ENCODE assay signal across 23 mouse cellular contexts in genomic region chr7:29022479-29022878, GRCm38 (mm10). TPM values are rescaled to one million over a fixed set of nuclear protein-coding genes. Genes with fewer than 3 reads are reported as not detected.
DNase-seq lines count a peak whose midpoint lies in the region; ATAC-seq and TF ChIP-seq lines count a peak whose summit lies in the region.
"Had no signal": no experiment of that assay in that cellular context is flagged by ENCODE, and none has a peak within 500 bp of the region (broad histone marks: within the 10 kb centered on the region; RNA-seq: fewer than 3 reads in every experiment).

No protein-coding gene starts in this region.

- peak; percentile 91 for ATAC-seq in frontal cortex, adult (ENCODE audit: low TSS enrichment)
- no peak for ATAC-seq in midbrain, embryonic 12.5 days (ENCODE audit: low FRiP score, low read depth)
- ATAC-seq in midbrain, embryonic 14.5 days (ENCODE audit: low FRiP score, low TSS enrichment) = no peak
- ATAC-seq in stomach, postnatal 0 days (ENCODE audit: low FRiP score, low TSS enrichment) = 0 out of 2 replicates have a peak, but pooled peaks have one; percentile 22
- ATAC-seq: CD4-positive, CD25-positive, alpha-beta regulatory T cell, adult 4 months; forebrain, embryonic 13.5 days; forebrain, embryonic 15.5 days had no signal

- TF ChIP-seq EP300 in stomach, postnatal 0 days (optimal IDR thresholded peaks at IDR 0.05) = no peak

- H3K9me3 ChIP-seq in midbrain, embryonic 12.5 days = no peaks in the 10 kb centered on the region
- no peaks in the 10 kb centered on the region for H3K9me3 ChIP-seq in midbrain, embryonic 14.5 days (ENCODE audit: control insufficient read depth, low read length)
- H3K9me3 ChIP-seq in E14TG2a.4 (ENCODE audit: low read length) = no peaks in the 10 kb centered on the region
- H3K9me3 ChIP-seq in stomach, postnatal 0 days (ENCODE audit: control insufficient read depth, low read length) = no peaks in the 10 kb centered on the region
- H3K9me3 ChIP-seq: embryonic facial prominence, embryonic 10.5 days; embryonic facial prominence, embryonic 12.5 days; forebrain, embryonic 13.5 days; forebrain, embryonic 15.5 days had no signal

- no peak overlapping the region for H3K4me3 ChIP-seq in midbrain, embryonic 12.5 days
- no peak overlapping the region for H3K4me3 ChIP-seq in midbrain, embryonic 14.5 days (replicated peaks; ENCODE audit: low read depth, low read length)
- H3K4me3 ChIP-seq in E14TG2a.4 (replicated peaks; ENCODE audit: low read length) = peak overlapping the region; percentile 57
- H3K4me3 ChIP-seq in stomach, postnatal 0 days (ENCODE audit: low read depth, low read length) = no peak overlapping the region
- H3K4me3 ChIP-seq: embryonic facial prominence, embryonic 10.5 days; embryonic facial prominence, embryonic 12.5 days; forebrain, embryonic 13.5 days; forebrain, embryonic 15.5 days had no signal

- H3K27ac ChIP-seq in midbrain, embryonic 12.5 days (replicated peaks) = no peak overlapping the region
- H3K27ac ChIP-seq in midbrain, embryonic 14.5 days (replicated peaks; ENCODE audit: low read depth, low read length) = no peak overlapping the region
- no peak overlapping the region for H3K27ac ChIP-seq in stomach, postnatal 0 days (replicated peaks)
- H3K27ac ChIP-seq: embryonic facial prominence, embryonic 10.5 days; embryonic facial prominence, embryonic 12.5 days; forebrain, embryonic 13.5 days; forebrain, embryonic 15.5 days had no signal

- WGBS in midbrain, embryonic 12.5 days = 91% methylated on average over 8 of the region's 8 CpGs
- 91% methylated on average over 8 of the region's 8 CpGs for WGBS in midbrain, embryonic 14.5 days
- 92% methylated on average over 8 of the region's 8 CpGs for WGBS in stomach, postnatal 0 days

- H3K4me1 ChIP-seq in midbrain, embryonic 12.5 days = peaks cover 9% of the 10 kb centered on the region
- H3K4me1 ChIP-seq in midbrain, embryonic 14.5 days (ENCODE audit: control insufficient read depth, insufficient read depth, low read length) = no peaks in the 10 kb centered on the region
- H3K4me1 ChIP-seq in E14TG2a.4 (replicated peaks; ENCODE audit: low read depth, low read length) = peaks cover 62% of the 10 kb centered on the region
- H3K4me1 ChIP-seq in stomach, postnatal 0 days (replicated peaks; ENCODE audit: control insufficient read depth, insufficient read depth) = peaks cover 3% of the 10 kb centered on the region; the same call in 1 of the 2 replicates
- H3K4me1 ChIP-seq: embryonic facial prominence, embryonic 12.5 days had no signal

- H3K4me2 ChIP-seq in midbrain, embryonic 12.5 days (replicated peaks) = no peak overlapping the region
- no peak overlapping the region for H3K4me2 ChIP-seq in midbrain, embryonic 14.5 days (ENCODE audit: low read length)
- H3K4me2 ChIP-seq in stomach, postnatal 0 days (replicated peaks; ENCODE audit: low read depth) = no peak overlapping the region
- H3K4me2 ChIP-seq: embryonic facial prominence, embryonic 12.5 days; forebrain, embryonic 13.5 days; forebrain, embryonic 15.5 days had no signal

- DNase-seq in frontal cortex, postnatal 14 days (ENCODE audit: low spot score in 2 of 2) = no peak
- no peak for DNase-seq in midbrain, embryonic 14.5 days
- no peak for DNase-seq in stomach, postnatal 0 days (ENCODE audit: low spot score)
- DNase-seq in gastrocnemius, adult 18-20 months (ENCODE audit: low spot score) = no peak
- no peak for DNase-seq in urinary bladder, postnatal 36 days (ENCODE audit: low spot score in 2 of 2)
- DNase-seq: adrenal gland, adult 2 months; adrenal gland, postnatal 10 days; adrenal gland, postnatal 25 days; B cell, adult 2 months; cerebellum, adult 11-12 months; cerebellum, adult 2 months; cerebellum, adult 9-10 months; cerebellum, postnatal 10 days; cerebellum, postnatal 25 days had no signal

- no peak for TF ChIP-seq CTCF in E14TG2a.4 (conservative IDR thresholded peaks at IDR 0.05; ENCODE audit: low read length)
- no peak for TF ChIP-seq CTCF in stomach, postnatal 0 days (IDR thresholded peaks at IDR 0.05; ENCODE audit: low read depth)

- no peaks in the 10 kb centered on the region for H3K36me3 ChIP-seq in midbrain, embryonic 12.5 days
- no peaks in the 10 kb centered on the region for H3K36me3 ChIP-seq in midbrain, embryonic 14.5 days (ENCODE audit: control insufficient read depth, insufficient read depth, low read length)
- peaks cover 5% of the 10 kb centered on the region; the same call in 1 of the 2 replicates for H3K36me3 ChIP-seq in E14TG2a.4 (ENCODE audit: insufficient read depth, low read length)
- no peaks in the 10 kb centered on the region for H3K36me3 ChIP-seq in stomach, postnatal 0 days (ENCODE audit: control insufficient read depth, insufficient read depth, low read length)
- H3K36me3 ChIP-seq: embryonic facial prominence, embryonic 10.5 days; embryonic facial prominence, embryonic 12.5 days; forebrain, embryonic 15.5 days had no signal

- peak overlapping the region; percentile 20; the same call in 1 of the 2 replicates for H3K9ac ChIP-seq in midbrain, embryonic 12.5 days (replicated peaks)
- no peak overlapping the region for H3K9ac ChIP-seq in midbrain, embryonic 14.5 days (replicated peaks; ENCODE audit: low read length)
- H3K9ac ChIP-seq in stomach, postnatal 0 days (ENCODE audit: low read length) = no peak overlapping the region
- H3K9ac ChIP-seq: embryonic facial prominence, embryonic 12.5 days; forebrain, embryonic 13.5 days; forebrain, embryonic 15.5 days had no signal

- peaks cover 40% of the 10 kb centered on the region for H3K27me3 ChIP-seq in midbrain, embryonic 12.5 days
- H3K27me3 ChIP-seq in midbrain, embryonic 14.5 days (ENCODE audit: control insufficient read depth, insufficient read depth, low read length) = peaks cover 35% of the 10 kb centered on the region
- peaks cover 42% of the 10 kb centered on the region for H3K27me3 ChIP-seq in E14TG2a.4 (ENCODE audit: insufficient read depth, low read length)
- H3K27me3 ChIP-seq in stomach, postnatal 0 days (ENCODE audit: control insufficient read depth, insufficient read depth, low read length) = no peaks in the 10 kb centered on the region; the same call in 1 of the 2 replicates
- H3K27me3 ChIP-seq: CH12.LX had no signal

RNA-seq across cellular contexts. Expression of gene Map4k1, which starts 40.6 kb away (rescaled TPM):
- polyA plus RNA-seq in midbrain, embryonic 12.5 days (2016; fragmentation: Nextera tagmentation; extraction: Ambion mirVana) = 5.4 and 6.2 TPM in 2 replicates
- polyA plus RNA-seq in midbrain, embryonic 14.5 days (2014; fragmentation: Nextera tagmentation; extraction: Ambion mirVana) = 5.5 and 10.2 TPM in 2 replicates
- 3.0 and 3.6 TPM in 2 replicates for polyA plus RNA-seq in stomach, postnatal 0 days (2015; fragmentation: Nextera tagmentation; extraction: Ambion mirVana)
- under 1 TPM; 0.24 to 0.59 TPM for total RNA-seq in gastrocnemius, adult 18-20 months (2021)

RNA-seq across cellular contexts. Expression of gene Eif3k, which starts 40.8 kb away (rescaled TPM):
- 324 and 335 TPM in 2 replicates for polyA plus RNA-seq in midbrain, embryonic 12.5 days (2016; fragmentation: Nextera tagmentation; extraction: Ambion mirVana)
- polyA plus RNA-seq in midbrain, embryonic 14.5 days (2014; fragmentation: Nextera tagmentation; extraction: Ambion mirVana) = 320 and 343 TPM in 2 replicates
- polyA plus RNA-seq in stomach, postnatal 0 days (2015; fragmentation: Nextera tagmentation; extraction: Ambion mirVana) = 294 and 295 TPM in 2 replicates
- 100 to 1,000 TPM; 128 TPM for total RNA-seq in gastrocnemius, adult 18-20 months (2021)

Comparison
In these comparisons a context has a peak if more than half of its experiments do, and no peak if none do; other contexts are left out.
1. ATAC-seq: peak in frontal cortex, adult (single experiment) and stomach, postnatal 0 days (single experiment); none in midbrain, embryonic 12.5 days (single experiment) and midbrain, embryonic 14.5 days (single experiment).